In the genomic region with DNA sequence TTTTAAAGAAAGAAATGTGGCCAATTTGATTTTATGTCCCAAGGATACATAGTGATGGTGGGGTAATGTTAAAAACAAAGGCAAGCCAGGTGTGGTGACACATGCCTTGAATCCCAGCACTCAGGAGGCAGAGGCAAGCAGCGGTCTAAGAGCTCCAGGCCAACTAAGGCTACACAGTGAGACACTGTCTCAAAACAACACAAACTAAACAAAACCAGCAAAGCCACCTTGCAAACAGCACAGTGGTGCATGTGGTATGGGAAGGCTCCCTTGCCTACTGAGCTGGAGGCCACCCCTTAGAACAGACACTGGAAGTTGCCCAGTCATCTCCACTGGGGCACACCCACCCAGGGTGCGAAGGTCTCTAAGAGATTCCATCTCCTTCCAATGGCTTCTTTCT, we compare ENCODE assay signal across 8 mouse cellular contexts. TPM values are rescaled to one million over a fixed set of nuclear protein-coding genes. Genes with fewer than 3 reads are reported as not detected.
DNase-seq lines count a peak whose midpoint lies in the region; ATAC-seq and TF ChIP-seq lines count a peak whose summit lies in the region.
"Had no signal": no experiment of that assay in that cellular context is flagged by ENCODE, and none has a peak within 500 bp of the region (broad histone marks: within the 10 kb centered on the region; RNA-seq: fewer than 3 reads in every experiment).

No protein-coding gene starts in this region.

- peak; percentile 43 for DNase-seq in ZHBTc4 (ENCODE audit: low read depth, low spot score)
- DNase-seq in right cerebral cortex, postnatal 10 days (ENCODE audit: low spot score in 2 of 2), result no peak
- DNase-seq in natural killer cell, adult 2 months (ENCODE audit: low spot score in 2 of 2), result no peak
- no peak for DNase-seq in urinary bladder, postnatal 25 days (ENCODE audit: low spot score)

- peak overlapping the region; percentile 62 for H3K4me2 ChIP-seq in hindbrain, embryonic 15.5 days
- H3K4me2 ChIP-seq in midbrain, embryonic 12.5 days (replicated peaks), result peak overlapping the region; percentile 89

- no peak for TF ChIP-seq CTCF in E14TG2a.4 (conservative IDR thresholded peaks at IDR 0.05; ENCODE audit: low read length)

- WGBS in hindbrain, embryonic 15.5 days, result 58% methylated on average over 2 of the region's 2 CpGs
- 73% methylated on average over 2 of the region's 2 CpGs for WGBS in midbrain, embryonic 12.5 days

- peak overlapping the region; percentile 94 for H3K9ac ChIP-seq in hindbrain, embryonic 15.5 days
- H3K9ac ChIP-seq in midbrain, embryonic 12.5 days (replicated peaks), result peak overlapping the region; percentile 97

- H3K4me1 ChIP-seq in E14TG2a.4 (replicated peaks; ENCODE audit: low read depth, low read length), result peaks cover 91% of the 10 kb centered on the region
- H3K4me1 ChIP-seq in hindbrain, embryonic 15.5 days (replicated peaks), result peaks cover 34% of the 10 kb centered on the region
- peaks cover 22% of the 10 kb centered on the region for H3K4me1 ChIP-seq in midbrain, embryonic 12.5 days

- 0 out of 2 replicates have a peak, but pooled peaks cover 2% of the 10 kb centered on the region for H3K27me3 ChIP-seq in E14TG2a.4 (ENCODE audit: insufficient read depth, low read length)
- H3K27me3 ChIP-seq in hindbrain, embryonic 15.5 days, result no peaks in the 10 kb centered on the region
- no peaks in the 10 kb centered on the region for H3K27me3 ChIP-seq in midbrain, embryonic 12.5 days

- H3K9me3 ChIP-seq in E14TG2a.4 (ENCODE audit: low read length), result peaks cover 4% of the 10 kb centered on the region; the same call in 1 of the 2 replicates
- no peaks in the 10 kb centered on the region for H3K9me3 ChIP-seq in hindbrain, embryonic 15.5 days
- no peaks in the 10 kb centered on the region; the same call in 1 of the 2 replicates for H3K9me3 ChIP-seq in midbrain, embryonic 12.5 days

- peak; percentile 2; the same call in 1 of the 2 replicates for ATAC-seq in hindbrain, embryonic 15.5 days (ENCODE audit: low FRiP score, low read depth)
- ATAC-seq in midbrain, embryonic 12.5 days (ENCODE audit: low FRiP score, low read depth), result no peak; the same call in 1 of the 2 replicates

- H3K36me3 ChIP-seq in E14TG2a.4 (ENCODE audit: insufficient read depth, low read length), result peaks cover 66% of the 10 kb centered on the region
- H3K36me3 ChIP-seq in hindbrain, embryonic 15.5 days, result peaks cover 12% of the 10 kb centered on the region; the same call in 1 of the 2 replicates
- H3K36me3 ChIP-seq in midbrain, embryonic 12.5 days, result peaks cover 24% of the 10 kb centered on the region

- H3K27ac ChIP-seq in hindbrain, embryonic 15.5 days (replicated peaks), result peak overlapping the region; percentile 94
- H3K27ac ChIP-seq in midbrain, embryonic 12.5 days (replicated peaks), result peak overlapping the region; percentile 86

- peak overlapping the region; percentile 86 for H3K4me3 ChIP-seq in E14TG2a.4 (replicated peaks; ENCODE audit: low read length)
- peak overlapping the region; percentile 76 for H3K4me3 ChIP-seq in hindbrain, embryonic 15.5 days
- H3K4me3 ChIP-seq in midbrain, embryonic 12.5 days, result peak overlapping the region; percentile 92

RNA-seq across cellular contexts. Expression of gene B4galnt4, which starts 1.0 kb away (rescaled TPM):
- polyA plus RNA-seq in hindbrain, embryonic 15.5 days (2015; fragmentation: Nextera tagmentation; extraction: Ambion mirVana), result 45.6 and 57.3 TPM in 2 replicates
- 41.9 and 45.3 TPM in 2 replicates for polyA plus RNA-seq in midbrain, embryonic 12.5 days (2016; fragmentation: Nextera tagmentation; extraction: Ambion mirVana)

RNA-seq across cellular contexts. Expression of gene Pkp3, which starts 18.1 kb away (rescaled TPM):
- 0.25 and 0.29 TPM in 2 replicates for polyA plus RNA-seq in hindbrain, embryonic 15.5 days (2015; fragmentation: Nextera tagmentation; extraction: Ambion mirVana)
- polyA plus RNA-seq in midbrain, embryonic 12.5 days (2016; fragmentation: Nextera tagmentation; extraction: Ambion mirVana), result 1.6 and 1.8 TPM in 2 replicates

RNA-seq across cellular contexts. Expression of gene Gm17387, which starts 31.0 kb away (rescaled TPM):
- not detected in 2 replicates for polyA plus RNA-seq in hindbrain, embryonic 15.5 days (2015; fragmentation: Nextera tagmentation; extraction: Ambion mirVana)
- not detected in 2 replicates for polyA plus RNA-seq in midbrain, embryonic 12.5 days (2016; fragmentation: Nextera tagmentation; extraction: Ambion mirVana)
- polyA plus RNA-seq: erythroblast, embryonic 14.5 days had no signal

RNA-seq across cellular contexts. Expression of gene Sigirr, which starts 40.4 kb away (rescaled TPM):
- 3.2 and 3.3 TPM in 2 replicates for polyA plus RNA-seq in hindbrain, embryonic 15.5 days (2015; fragmentation: Nextera tagmentation; extraction: Ambion mirVana)
- polyA plus RNA-seq in midbrain, embryonic 12.5 days (2016; fragmentation: Nextera tagmentation; extraction: Ambion mirVana), result 1.6 and 1.7 TPM in 2 replicates

RNA-seq across cellular contexts. Expression of gene Ifitm6, which starts 42.2 kb away (rescaled TPM):
- polyA plus RNA-seq in hindbrain, embryonic 15.5 days (2015; fragmentation: Nextera tagmentation; extraction: Ambion mirVana), result 0.79 and 1.7 TPM in 2 replicates
- polyA plus RNA-seq in midbrain, embryonic 12.5 days (2016; fragmentation: Nextera tagmentation; extraction: Ambion mirVana), result 0.29 TPM in 1 of 2 replicates, not detected in the other
- polyA plus RNA-seq: erythroblast, embryonic 14.5 days had no signal
